Mouse (Mus musculus): Measurements from ENCODE around the gene Gm21797.
"Not testable (repeated sequence)": the region's sequence is repeated elsewhere in the genome, so short reads cannot be mapped to it uniquely, and the experiment has no call there.

Gm21797 gene

DNA sequence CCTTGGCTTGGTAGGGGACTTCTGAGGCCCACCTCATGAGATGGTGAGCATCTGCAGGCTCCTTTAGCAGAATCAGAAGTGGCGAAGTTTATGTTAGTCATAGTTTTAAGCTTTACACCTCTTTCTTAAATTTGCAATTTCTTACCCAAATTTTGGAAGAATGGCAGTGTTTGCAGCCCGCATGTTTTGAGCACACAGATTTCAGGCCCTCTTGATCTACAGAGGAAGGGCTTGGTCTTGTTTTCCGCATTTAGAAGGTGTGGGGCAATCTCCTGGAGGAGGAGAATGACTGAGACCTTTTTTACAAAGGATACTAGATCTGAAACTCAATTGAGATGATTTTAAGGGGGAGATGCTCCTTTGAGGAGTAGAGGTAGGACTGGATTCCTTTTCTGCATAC lies at the start of gene Gm21797:
Gm21797 (minus strand) TSS at position 101 of the 400 bp plus-strand sequence.
- DNase-seq (ENCODE audit: low spot score) = not testable (repeated sequence)

DNA sequence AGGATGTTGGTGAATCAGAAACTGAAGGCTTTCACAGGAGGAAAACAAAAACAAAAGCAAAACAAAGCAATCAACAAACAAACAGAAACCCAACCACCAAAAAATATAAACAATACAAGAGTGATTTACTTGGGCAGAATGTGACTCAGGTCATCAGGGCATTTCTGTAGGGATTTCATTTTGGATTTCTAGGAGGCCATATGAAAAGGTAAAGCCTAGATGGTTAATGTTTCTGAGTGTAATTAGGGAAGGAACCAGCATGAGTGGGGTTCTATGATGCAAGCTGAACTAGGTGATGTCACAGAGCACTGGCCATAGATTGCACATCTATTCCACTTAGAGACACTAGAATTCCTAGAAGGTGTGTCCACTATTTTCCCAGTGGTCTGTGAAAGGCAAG lies 29.0 kb upstream of the Gm21797 start, which contains the start of gene Gm20795:
Gm20795 (plus strand) TSS at position 301 of the 400 bp plus-strand sequence.
- not testable (repeated sequence) for DNase-seq (ENCODE audit: low spot score)

All from ovary, adult 18-20 months (tissue).